Mouse (Mus musculus) right cerebral cortex, postnatal 4 days (tissue): Measurements from ENCODE around the gene Ccdc194.

Experiments used
- DNase-seq: peaks from one replicate; pipeline ENCODE4 v3.0.0-alpha.2; 2022

The Ccdc194 gene

DNA sequence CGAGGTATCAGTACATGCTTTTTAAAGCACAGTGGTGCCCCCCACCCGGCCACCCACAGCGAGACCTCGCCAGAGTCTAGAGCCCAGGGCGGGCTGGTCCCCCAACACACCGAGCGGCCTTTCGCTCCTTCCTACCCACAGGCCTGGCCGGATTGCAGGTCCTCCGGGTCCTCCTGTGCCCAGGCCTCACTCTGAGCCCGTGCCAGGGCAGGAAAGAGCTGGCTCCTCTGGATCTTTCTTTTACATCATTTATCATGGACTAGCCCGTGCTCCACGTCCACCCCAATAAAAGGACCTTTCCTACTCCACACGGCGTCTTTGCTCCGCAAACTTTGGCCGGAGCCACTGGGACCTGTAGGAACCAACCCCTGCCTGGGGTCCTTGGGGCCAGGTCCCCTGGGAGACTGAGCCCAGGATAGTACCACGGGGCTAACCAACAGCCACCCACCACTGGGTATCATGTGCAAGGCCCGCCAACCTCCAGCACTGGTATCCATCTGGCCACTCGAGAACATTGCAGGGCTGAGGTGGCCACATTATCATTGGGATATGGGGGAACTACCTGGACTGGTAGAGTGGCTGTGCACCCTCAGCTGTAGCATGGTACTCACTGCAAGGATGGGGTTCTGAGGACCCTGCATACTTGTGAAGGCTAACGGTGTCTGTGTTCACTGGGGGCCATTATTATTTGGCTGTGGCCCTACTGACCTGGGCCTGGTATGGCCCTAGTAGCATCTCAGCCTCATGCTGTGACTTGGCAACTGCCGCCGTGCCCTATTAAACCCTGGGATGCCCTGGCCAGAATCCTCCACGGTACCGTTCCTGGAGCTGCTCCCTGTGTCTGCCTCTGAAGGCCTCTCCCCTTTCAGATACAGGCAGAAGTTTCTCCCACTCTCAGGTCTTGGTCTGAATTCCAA is 50.5 kb downstream of the Ccdc194 start:
- no peak for DNase-seq

DNA sequence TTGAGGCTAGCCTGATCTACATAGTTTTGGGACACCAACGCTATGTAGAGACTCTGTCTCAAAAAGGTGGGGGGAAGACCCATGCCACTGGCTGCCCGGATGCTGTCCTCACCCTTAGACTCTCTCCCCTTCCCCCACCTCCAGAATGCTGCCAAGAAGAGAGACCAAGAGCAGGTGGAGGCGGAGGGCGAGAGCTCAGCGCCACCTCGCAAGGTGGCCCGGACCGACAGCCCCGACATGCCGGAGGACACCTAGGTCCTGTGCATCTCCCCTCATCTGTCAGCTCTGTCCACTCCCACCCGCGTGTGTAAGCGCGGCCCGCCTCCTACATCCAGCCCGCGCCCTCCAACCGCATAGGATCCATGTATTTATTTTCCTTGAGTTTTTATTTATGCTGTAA is 51.2 kb downstream of the Ccdc194 start:
- DNase-seq, result no peak

GRCm38 (mm10) chr8:71472601-71473386 is 52.7 kb downstream of the Ccdc194 start:
- DNase-seq, result no peak

DNA sequence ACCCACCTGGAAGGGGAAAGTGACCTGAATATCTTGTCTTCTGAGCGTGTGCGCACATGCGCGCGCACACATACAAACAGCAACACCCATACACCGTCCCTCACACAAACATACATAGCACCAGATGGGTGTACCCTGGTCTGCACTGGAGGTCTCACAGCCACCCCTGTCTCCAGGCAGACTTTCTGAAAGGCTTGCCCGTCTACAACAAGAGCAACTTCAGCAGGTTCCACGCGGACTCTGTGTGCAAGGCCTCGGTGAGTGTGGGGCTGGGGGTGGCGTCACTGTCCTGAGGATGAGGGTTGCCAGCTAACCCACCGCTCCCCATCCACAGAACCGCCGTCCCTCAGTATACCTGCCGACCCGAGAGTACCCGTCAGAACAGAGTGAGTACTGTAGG is 53.6 kb downstream of the Ccdc194 start:
- DNase-seq, result no peak

- DNase-seq, result no peak
These were observed 54.6 kb downstream of the Ccdc194 start for GRCm38 (mm10) chr8:71470913-71471255.

- DNase-seq, result no peak
These were observed 55.2 kb downstream of the Ccdc194 start for GRCm38 (mm10) chr8:71470146-71470912.
